Mouse (Mus musculus) C2C12 (cell line): ENCODE measurements at regions not wholly inside any gene's neighbourhood (a gene's known extent, or its start where the extent isn't known, plus 50 kb on each side); places are given as distances from the start of the nearest gene placed in this dataset.

ENCODE experiments used
- H3K27me3 ChIP-seq: one replicate; pipeline ENCODE4 v1.6.1; 2011; ENCODE audit not compliant: control insufficient read depth, insufficient read depth, insufficient read length
- H3K36me3 ChIP-seq: one replicate; pipeline ENCODE4 v1.6.1; 2011; ENCODE audit not compliant: control insufficient read depth, insufficient read depth
- H3K4me3 ChIP-seq: one replicate; pipeline ENCODE4 v1.5.1; 2011; ENCODE audit warnings: mild to moderate bottlenecking, control low read depth; ENCODE audit not compliant: poor library complexity, insufficient read depth, severe bottlenecking
- H3K79me2 ChIP-seq: one replicate; pipeline ENCODE4 v1.6.1; 2011; ENCODE audit not compliant: control insufficient read depth, insufficient read depth
- H3K79me3 ChIP-seq: one replicate; pipeline ENCODE4 v1.6.1; 2011; ENCODE audit warnings: low read depth, control low read depth
- H3ac ChIP-seq: one replicate; pipeline ENCODE3; 2011; ENCODE audit warnings: low read depth; ENCODE audit not compliant: control insufficient read depth, insufficient read length
- CEBPB ChIP-seq: IDR thresholded peaks from one replicate; pipeline ENCODE4 v1.6.1; 2011; ENCODE audit warnings: low read depth, mild to moderate bottlenecking, control low read depth, moderate library complexity
- CTCF ChIP-seq: IDR thresholded peaks from one replicate; pipeline ENCODE4 v1.5.1; 2011; ENCODE audit not compliant: control insufficient read depth, insufficient read depth, insufficient read length
- FOSL1 ChIP-seq: IDR thresholded peaks from one replicate; pipeline ENCODE4 v1.8.0; 2011; ENCODE audit warnings: mild to moderate bottlenecking, low read length; ENCODE audit not compliant: poor library complexity, insufficient read depth, severe bottlenecking
- MAX ChIP-seq: IDR thresholded peaks from one replicate; pipeline ENCODE4 v1.6.1; 2011; ENCODE audit warnings: mild to moderate bottlenecking, control low read depth
- MYOD1 ChIP-seq: IDR thresholded peaks from one replicate; pipeline ENCODE4 v1.6.1; 2011; ENCODE audit warnings: low read depth; ENCODE audit not compliant: control insufficient read depth, insufficient read length
- MYOG ChIP-seq: IDR thresholded peaks from one replicate; pipeline ENCODE4 v1.6.1; 2011; ENCODE audit not compliant: control insufficient read depth, insufficient read length; ENCODE audit errors: extremely low read depth
- USF1 ChIP-seq: IDR thresholded peaks from one replicate; pipeline ENCODE4 v1.6.1; 2011; ENCODE audit warnings: low read depth, mild to moderate bottlenecking, control low read depth, moderate library complexity

DNA sequence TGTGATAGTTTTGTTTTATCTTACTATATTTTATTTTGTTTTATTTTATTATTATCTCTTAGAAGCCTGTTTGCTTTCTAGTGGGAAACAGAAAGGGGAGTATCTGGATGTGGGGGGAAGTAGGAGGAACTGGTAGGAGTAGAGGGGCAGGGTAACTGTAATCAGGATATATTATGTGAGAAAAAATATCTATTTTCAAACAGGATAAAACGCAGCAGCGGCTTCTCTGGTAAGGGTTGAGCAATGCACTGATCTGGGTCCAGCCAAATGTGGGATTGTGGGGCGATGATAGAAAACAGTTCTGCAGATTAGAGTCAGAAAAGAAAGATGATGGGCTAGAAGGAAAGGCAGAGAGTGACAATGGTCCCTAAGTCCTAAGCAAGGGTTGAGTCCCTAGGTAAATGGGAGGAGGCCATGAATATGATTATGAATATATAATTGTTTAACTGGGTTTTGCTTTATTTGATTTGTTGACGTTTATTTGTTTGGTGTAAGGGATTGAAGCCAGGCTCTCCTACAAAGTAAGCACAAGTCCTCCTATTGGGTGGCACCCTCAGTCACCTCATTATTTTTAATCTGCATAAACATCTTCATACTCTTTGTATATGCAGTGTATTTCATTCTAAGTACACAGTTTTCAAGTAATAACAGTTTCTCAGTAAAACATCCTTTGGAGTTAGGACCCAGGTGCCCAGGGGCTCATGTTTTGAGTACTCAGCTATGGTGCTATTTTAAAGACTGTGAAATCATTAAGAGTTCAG, 283.7 kb downstream of the Meis1 start:
- Histone ChIP-seq H3K79me3 (no peaks in the 10 kb centered on the region), H3ac (no peak overlapping the region), H3K79me2 (no peaks in the 10 kb centered on the region), H3K4me3 (no peak overlapping the region), H3K36me3 (no peaks in the 10 kb centered on the region), H3K27me3 (no peaks in the 10 kb centered on the region)
- TF ChIP-seq FOSL1 (no peak), CEBPB (no peak), MYOD1 (no peak), CTCF (no peak), USF1 (no peak), MYOG (no peak), MAX (no peak)

GRCm38 (mm10) chr11:18734075-18734474, 284.7 kb downstream of the Meis1 start:
- H3K27me3 ChIP-seq: no peaks in the 10 kb centered on the region

DNA sequence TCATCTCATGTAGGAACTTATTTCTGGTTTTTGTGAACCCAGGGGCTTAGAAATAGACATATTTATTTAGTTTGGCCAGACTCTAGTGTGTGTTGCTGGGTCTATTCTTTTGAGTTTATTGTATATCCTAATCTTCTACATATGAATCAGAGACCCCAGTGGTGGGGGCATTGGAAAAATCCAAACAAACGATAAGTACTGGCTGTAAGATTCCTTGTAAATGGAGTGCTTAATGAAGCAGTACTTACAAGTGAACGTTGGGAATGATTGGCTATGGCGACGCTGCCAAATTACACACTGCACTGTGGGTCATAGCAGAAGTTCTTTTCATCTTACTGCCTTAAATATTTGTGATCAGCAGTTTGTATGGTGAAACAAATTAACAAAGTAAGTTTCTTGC, 289.0 kb downstream of the Meis1 start:
- Histone ChIP-seq H3K27me3 (no peaks in the 10 kb centered on the region), H3K36me3 (no peaks in the 10 kb centered on the region), H3K79me2 (no peaks in the 10 kb centered on the region), H3ac (no peak overlapping the region), H3K79me3 (no peaks in the 10 kb centered on the region), H3K4me3 (no peak overlapping the region)
- no peak for TF ChIP-seq MYOD1
- TF ChIP-seq FOSL1: no peak
- TF ChIP-seq MYOG: no peak
- no peak for TF ChIP-seq CTCF
- no peak for TF ChIP-seq CEBPB
- TF ChIP-seq USF1: no peak
- no peak for TF ChIP-seq MAX

More at GRCm38 (mm10) chr11:18734075-18734474, 284.7 kb downstream of the Meis1 start:
- TF ChIP-seq USF1 (no peak), MYOD1 (no peak), CTCF (no peak), MAX (no peak), MYOG (no peak), CEBPB (no peak), FOSL1 (no peak)
- no peaks in the 10 kb centered on the region for H3K36me3 ChIP-seq
- no peaks in the 10 kb centered on the region for H3K79me2 ChIP-seq
- no peaks in the 10 kb centered on the region for H3K79me3 ChIP-seq
- H3K4me3 ChIP-seq: no peak overlapping the region
- H3ac ChIP-seq: no peak overlapping the region

- no peaks in the 10 kb centered on the region for H3K79me2 ChIP-seq
- no peaks in the 10 kb centered on the region for H3K79me3 ChIP-seq
- no peaks in the 10 kb centered on the region for H3K36me3 ChIP-seq
- H3ac ChIP-seq: no peak overlapping the region
- no peak overlapping the region for H3K4me3 ChIP-seq
- TF ChIP-seq MYOG (no peak), USF1 (no peak), CTCF (no peak), FOSL1 (no peak), MAX (no peak), CEBPB (no peak), MYOD1 (no peak)
- no peaks in the 10 kb centered on the region for H3K27me3 ChIP-seq
Measured at GRCm38 (mm10) chr11:18722770-18723169, 296.0 kb downstream of the Meis1 start.

GRCm38 (mm10) chr11:18715851-18716126, 303.0 kb downstream of the Meis1 start:
- Histone ChIP-seq H3K27me3 (no peaks in the 10 kb centered on the region), H3K4me3 (no peak overlapping the region), H3K36me3 (no peaks in the 10 kb centered on the region), H3ac (no peak overlapping the region), H3K79me2 (no peaks in the 10 kb centered on the region), H3K79me3 (no peaks in the 10 kb centered on the region)
- TF ChIP-seq FOSL1 (no peak), MAX (no peak), CEBPB (no peak), MYOD1 (no peak), CTCF (no peak), USF1 (no peak), MYOG (no peak)
